Mouse (Mus musculus): ENCODE measurements around the gene Iqgap1.

DNA sequence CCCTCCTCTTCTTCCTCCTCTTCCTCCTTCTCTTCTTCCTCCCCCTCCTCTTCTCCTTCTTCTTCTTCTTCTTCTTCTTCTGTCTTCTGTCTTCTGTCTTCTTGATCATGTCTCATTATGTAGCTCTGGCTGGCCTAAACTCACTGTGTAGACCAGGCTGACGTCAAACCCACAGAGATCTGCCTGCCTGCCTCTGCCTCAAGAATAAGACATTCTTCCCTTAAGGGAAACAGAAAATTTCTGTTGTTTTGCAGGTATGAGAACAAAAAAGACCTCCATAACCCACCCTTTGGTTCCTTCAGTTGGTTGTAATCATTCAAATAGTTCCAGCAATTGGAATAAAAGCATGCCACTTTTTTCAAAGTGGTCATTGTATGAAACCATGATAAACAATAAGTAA lies 38.4 kb upstream of the Iqgap1 start:
- TF ChIP-seq CTCF (IDR thresholded peaks at IDR 0.05; ENCODE audit: borderline replicate concordance, extremely low read depth, insufficient read depth, insufficient read length): no peak
- no peak for TF ChIP-seq POLR2A (IDR thresholded peaks at IDR 0.05; ENCODE audit: borderline replicate concordance, extremely low read depth, insufficient read depth, insufficient read length, poor library complexity, severe bottlenecking)

Data from brain, embryonic 14.5 days (tissue).